Mouse (Mus musculus) E14TG2a.4 (cell line): ENCODE measurements at regions not wholly inside any gene's neighbourhood (a gene's known extent, or its start where the extent isn't known, plus 50 kb on each side); places are given as distances from the start of the nearest gene placed in this dataset.

Experiments used
- CTCF ChIP-seq: conservative IDR thresholded peaks from 2 replicates; pipeline ENCODE4 v1.5.1; 2014; ENCODE audit warnings: low read length
- NANOG ChIP-seq: IDR thresholded peaks from 2 replicates; pipeline ENCODE4 v1.6.1; 2014; ENCODE audit warnings: borderline replicate concordance, low read length, mixed read lengths
- POU5F1 ChIP-seq: IDR thresholded peaks from 2 replicates; pipeline ENCODE4 v1.6.1; 2014; ENCODE audit warnings: low read length, borderline replicate concordance

DNA sequence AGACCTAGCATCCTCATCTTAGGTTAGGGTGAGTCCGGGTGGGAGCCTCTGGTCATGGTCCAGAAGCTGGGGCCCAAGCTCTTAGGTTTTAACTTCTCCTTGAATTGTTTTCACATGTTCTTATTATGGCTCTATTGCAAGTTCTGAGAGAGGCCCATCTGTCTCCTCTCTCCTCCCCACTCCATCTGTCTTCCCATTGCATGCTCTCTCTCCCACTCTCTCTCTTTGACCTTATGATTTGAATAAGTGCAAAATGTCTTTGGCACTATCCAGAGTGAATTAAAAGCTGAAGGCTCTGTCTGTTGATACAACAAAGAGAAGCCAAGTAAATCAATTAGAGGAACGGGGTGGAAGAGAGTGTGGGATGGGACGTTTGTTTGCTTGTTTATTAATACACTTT is 146.2 kb upstream of the Rfx3 start:
- no peak for TF ChIP-seq CTCF
- no peak for TF ChIP-seq NANOG
- no peak for TF ChIP-seq POU5F1
